Mouse (Mus musculus) bone marrow macrophage, adult 2 months (primary cell): ENCODE results near the gene Nuak2.

Experiments used
- CTCF ChIP-seq: IDR thresholded peaks from 2 replicates; pipeline ENCODE4 v1.5.1; 2012; ENCODE audit warnings: low read depth, mild to moderate bottlenecking, low read length, moderate library complexity
- POLR2A ChIP-seq: IDR thresholded peaks from 2 replicates; pipeline ENCODE4 v1.6.1; 2012; ENCODE audit warnings: mild to moderate bottlenecking, low read depth, low read length, borderline replicate concordance

DNA sequence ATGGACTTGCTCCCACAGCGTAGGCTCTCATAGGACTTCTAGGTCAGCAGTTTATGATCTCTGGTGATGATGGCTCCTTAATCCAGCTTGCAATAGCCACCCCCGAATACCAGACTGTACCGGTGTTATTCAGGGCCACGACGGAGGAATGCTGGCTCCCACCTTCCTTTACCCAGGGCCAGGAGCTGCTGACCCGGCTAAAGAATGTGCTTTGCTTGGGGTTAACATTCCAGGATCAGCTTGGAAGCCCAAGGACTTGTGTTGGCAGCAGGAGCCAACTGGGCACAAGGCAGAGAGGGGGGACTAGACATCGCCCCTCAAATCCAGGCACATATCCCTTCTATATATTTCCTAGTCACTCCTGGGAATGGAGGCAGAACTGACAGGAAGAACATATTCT lies 5.2 kb upstream of the Nuak2 start:
- TF ChIP-seq POLR2A (no peak), CTCF (no peak)
